Comparison of ENCODE assay signal across 9 mouse cellular contexts in genomic region chr2:92390206-92390930, GRCm38 (mm10). TPM values are rescaled to one million over a fixed set of nuclear protein-coding genes. Genes with fewer than 3 reads are reported as not detected.
DNase-seq lines count a peak whose midpoint lies in the region; ATAC-seq and TF ChIP-seq lines count a peak whose summit lies in the region.
"Had no signal": no experiment of that assay in that cellular context is flagged by ENCODE, and none has a peak within 500 bp of the region (broad histone marks: within the 10 kb centered on the region; RNA-seq: fewer than 3 reads in every experiment).

No protein-coding gene starts in this region.

- 41% methylated on average over 6 of the region's 6 CpGs for WGBS in cerebellum, adult 2 months
- 78% methylated on average over 6 of the region's 6 CpGs for WGBS in stomach, embryonic 14.5 days
- 66% methylated on average over 6 of the region's 6 CpGs for WGBS in stomach, postnatal 0 days
- 67% methylated on average over 6 of the region's 6 CpGs for WGBS in stomach, embryonic 15.5 days
- WGBS in liver, postnatal 0 days (ENCODE audit: insufficient replicate concordance) = 57% methylated on average over 6 of the region's 6 CpGs

- no peak for TF ChIP-seq CTCF in cerebellum, adult 2 months (IDR thresholded peaks at IDR 0.05; ENCODE audit: borderline replicate concordance, insufficient read depth, low read depth, low read length)
- TF ChIP-seq CTCF in stomach, postnatal 0 days (IDR thresholded peaks at IDR 0.05; ENCODE audit: low read depth) = no peak
- TF ChIP-seq CTCF in liver, postnatal 0 days (IDR thresholded peaks at IDR 0.05; ENCODE audit: low read depth) = no peak

- H3K27ac ChIP-seq in cerebellum, adult 2 months (ENCODE audit: insufficient read depth, low read length) = peak overlapping the region; percentile 18; the same call in 1 of the 2 replicates
- H3K27ac ChIP-seq in stomach, embryonic 14.5 days (ENCODE audit: low read length) = no peak overlapping the region
- no peak overlapping the region for H3K27ac ChIP-seq in stomach, postnatal 0 days (replicated peaks)
- peak overlapping the region; percentile 76; the same call in 1 of the 2 replicates for H3K27ac ChIP-seq in stomach, embryonic 15.5 days
- H3K27ac ChIP-seq in liver, postnatal 0 days (ENCODE audit: low read depth) = no peak overlapping the region

- H3K27me3 ChIP-seq in cerebellum, adult 2 months (ENCODE audit: control insufficient read depth, insufficient read depth, low read length) = no peaks in the 10 kb centered on the region
- H3K27me3 ChIP-seq in stomach, embryonic 14.5 days (ENCODE audit: control insufficient read depth, insufficient read depth, low read length) = no peaks in the 10 kb centered on the region
- no peaks in the 10 kb centered on the region for H3K27me3 ChIP-seq in stomach, postnatal 0 days (ENCODE audit: control insufficient read depth, insufficient read depth, low read length)
- no peaks in the 10 kb centered on the region for H3K27me3 ChIP-seq in stomach, embryonic 15.5 days (replicated peaks)
- peaks cover 44% of the 10 kb centered on the region for H3K27me3 ChIP-seq in liver, postnatal 0 days (ENCODE audit: insufficient read depth, low read length)

- H3K4me2 ChIP-seq in stomach, embryonic 14.5 days (replicated peaks; ENCODE audit: low read depth, low read length) = peak overlapping the region; percentile 82; the same call in 1 of the 2 replicates
- H3K4me2 ChIP-seq in stomach, postnatal 0 days (replicated peaks; ENCODE audit: low read depth) = no peak overlapping the region
- no peak overlapping the region for H3K4me2 ChIP-seq in stomach, embryonic 15.5 days
- H3K4me2 ChIP-seq in liver, postnatal 0 days (ENCODE audit: low read depth, low read length) = no peak overlapping the region

- no peaks in the 10 kb centered on the region for H3K9me3 ChIP-seq in stomach, embryonic 14.5 days (ENCODE audit: control insufficient read depth, low read depth, low read length)
- no peaks in the 10 kb centered on the region for H3K9me3 ChIP-seq in stomach, postnatal 0 days (ENCODE audit: control insufficient read depth, low read length)
- no peaks in the 10 kb centered on the region for H3K9me3 ChIP-seq in stomach, embryonic 15.5 days
- no peaks in the 10 kb centered on the region for H3K9me3 ChIP-seq in liver, postnatal 0 days (ENCODE audit: low read length)

- peaks cover 71% of the 10 kb centered on the region for H3K4me1 ChIP-seq in cerebellum, adult 2 months (ENCODE audit: control insufficient read depth, insufficient read depth, low read length)
- H3K4me1 ChIP-seq in stomach, embryonic 14.5 days (ENCODE audit: control insufficient read depth, insufficient read depth, low read length) = peaks cover 38% of the 10 kb centered on the region
- 0 out of 2 replicates have a peak, but pooled peaks cover 3% of the 10 kb centered on the region for H3K4me1 ChIP-seq in stomach, postnatal 0 days (replicated peaks; ENCODE audit: control insufficient read depth, insufficient read depth)
- peaks cover 50% of the 10 kb centered on the region for H3K4me1 ChIP-seq in stomach, embryonic 15.5 days
- peaks cover 15% of the 10 kb centered on the region; the same call in 1 of the 2 replicates for H3K4me1 ChIP-seq in liver, postnatal 0 days (ENCODE audit: insufficient read depth)

- no peak overlapping the region for H3K9ac ChIP-seq in stomach, embryonic 14.5 days (replicated peaks; ENCODE audit: low read depth, low read length)
- H3K9ac ChIP-seq in stomach, postnatal 0 days (ENCODE audit: low read length) = no peak overlapping the region
- no peak overlapping the region for H3K9ac ChIP-seq in stomach, embryonic 15.5 days
- no peak overlapping the region for H3K9ac ChIP-seq in liver, postnatal 0 days (replicated peaks)
- H3K9ac ChIP-seq: lung, embryonic 14.5 days had no signal

- DNase-seq in cerebellum, adult 2 months = peak in 1 of 2 experiments; percentile 65
- no peak for DNase-seq in cerebellum, adult 9-10 months
- no peak for DNase-seq in stomach, postnatal 0 days (ENCODE audit: low spot score)
- DNase-seq in lung, postnatal 10 days = peak; percentile 58
- no peak for DNase-seq in ovary, postnatal 10 days (ENCODE audit: low spot score)
- no peak for DNase-seq in liver, postnatal 0 days
- DNase-seq: lung, embryonic 14.5 days had no signal

- H3K4me3 ChIP-seq in cerebellum, adult 2 months (replicated peaks; ENCODE audit: insufficient read depth, low read depth, low read length) = no peak overlapping the region
- no peak overlapping the region for H3K4me3 ChIP-seq in stomach, embryonic 14.5 days (ENCODE audit: low read depth, low read length)
- no peak overlapping the region for H3K4me3 ChIP-seq in stomach, postnatal 0 days (ENCODE audit: low read depth, low read length)
- 0 out of 2 replicates have a peak overlapping the region, but pooled peaks have one; percentile 65 for H3K4me3 ChIP-seq in stomach, embryonic 15.5 days (replicated peaks)
- H3K4me3 ChIP-seq in liver, postnatal 0 days (ENCODE audit: low read depth, low read length) = no peak overlapping the region

- TF ChIP-seq POLR2A in cerebellum, adult 2 months (IDR thresholded peaks at IDR 0.05; ENCODE audit: borderline replicate concordance, insufficient read depth, low read length) = no peak

- peaks cover 10% of the 10 kb centered on the region for H3K36me3 ChIP-seq in stomach, embryonic 14.5 days (ENCODE audit: control insufficient read depth, insufficient read depth, low read length)
- H3K36me3 ChIP-seq in stomach, postnatal 0 days (ENCODE audit: control insufficient read depth, insufficient read depth, low read length) = peaks cover 2% of the 10 kb centered on the region; the same call in 1 of the 2 replicates
- H3K36me3 ChIP-seq in stomach, embryonic 15.5 days = peaks cover 5% of the 10 kb centered on the region; the same call in 1 of the 2 replicates
- no peaks in the 10 kb centered on the region for H3K36me3 ChIP-seq in liver, postnatal 0 days (replicated peaks; ENCODE audit: insufficient read depth, low read length)

- no peak for TF ChIP-seq EP300 in stomach, postnatal 0 days (optimal IDR thresholded peaks at IDR 0.05)
- TF ChIP-seq EP300 in liver, postnatal 0 days (IDR thresholded peaks at IDR 0.05; ENCODE audit: low read depth) = no peak

- no peak for ATAC-seq in stomach, embryonic 14.5 days (ENCODE audit: insufficient number of reproducible peaks, insufficient read depth, low FRiP score, low read depth)
- ATAC-seq in stomach, postnatal 0 days (ENCODE audit: low FRiP score, low TSS enrichment) = no peak
- no peak for ATAC-seq in stomach, embryonic 15.5 days (ENCODE audit: insufficient read depth, low FRiP score, low read depth)
- ATAC-seq in liver, postnatal 0 days = no peak

RNA-seq across cellular contexts. Expression of gene 1700029I15Rik, which starts 8.0 kb away (rescaled TPM):
- polyA plus RNA-seq in cerebellum, adult 2 months (2012; rRNA removed) = 6.4 and 6.9 TPM in 2 replicates
- polyA plus RNA-seq in stomach, embryonic 14.5 days (2014; fragmentation: Nextera tagmentation; extraction: Ambion mirVana) = 1.4 and 2.6 TPM in 2 replicates
- polyA plus RNA-seq in stomach, postnatal 0 days (2015; fragmentation: Nextera tagmentation; extraction: Ambion mirVana) = 1.7 and 2.3 TPM in 2 replicates
- 3.4 and 4.0 TPM in 2 replicates for polyA plus RNA-seq in stomach, embryonic 15.5 days (2015; fragmentation: Nextera tagmentation; extraction: Ambion mirVana)
- polyA plus RNA-seq in liver, postnatal 0 days (2015; fragmentation: Nextera tagmentation; extraction: Ambion mirVana) = 1.9 and 2.1 TPM in 2 replicates

RNA-seq across cellular contexts. Expression of gene Mapk8ip1, which starts 10.7 kb away (rescaled TPM):
- polyA plus RNA-seq in cerebellum, adult 2 months (2012; rRNA removed) = 349 TPM in 2 replicates
- polyA plus RNA-seq in stomach, embryonic 14.5 days (2014; fragmentation: Nextera tagmentation; extraction: Ambion mirVana) = 11.3 and 12.7 TPM in 2 replicates
- polyA plus RNA-seq in stomach, postnatal 0 days (2015; fragmentation: Nextera tagmentation; extraction: Ambion mirVana) = 10.3 and 12.5 TPM in 2 replicates
- polyA plus RNA-seq in stomach, embryonic 15.5 days (2015; fragmentation: Nextera tagmentation; extraction: Ambion mirVana) = 23.4 and 24.6 TPM in 2 replicates
- 2.6 and 2.8 TPM in 2 replicates for polyA plus RNA-seq in liver, postnatal 0 days (2015; fragmentation: Nextera tagmentation; extraction: Ambion mirVana)

RNA-seq across cellular contexts. Expression of gene Large2, which starts 15.7 kb away (rescaled TPM):
- polyA plus RNA-seq in cerebellum, adult 2 months (2012; rRNA removed) = 0.62 and 1.4 TPM in 2 replicates
- polyA plus RNA-seq in stomach, embryonic 14.5 days (2014; fragmentation: Nextera tagmentation; extraction: Ambion mirVana) = 14.8 and 14.9 TPM in 2 replicates
- 8.7 and 9.4 TPM in 2 replicates for polyA plus RNA-seq in stomach, postnatal 0 days (2015; fragmentation: Nextera tagmentation; extraction: Ambion mirVana)
- 13.4 and 13.9 TPM in 2 replicates for polyA plus RNA-seq in stomach, embryonic 15.5 days (2015; fragmentation: Nextera tagmentation; extraction: Ambion mirVana)
- 2.7 and 3.5 TPM in 2 replicates for polyA plus RNA-seq in liver, postnatal 0 days (2015; fragmentation: Nextera tagmentation; extraction: Ambion mirVana)

RNA-seq across cellular contexts. Expression of gene Pex16, which starts 15.9 kb away (rescaled TPM):
- 60.7 and 63.5 TPM in 2 replicates for polyA plus RNA-seq in cerebellum, adult 2 months (2012; rRNA removed)
- 20.0 and 23.2 TPM in 2 replicates for polyA plus RNA-seq in stomach, embryonic 14.5 days (2014; fragmentation: Nextera tagmentation; extraction: Ambion mirVana)
- 33.5 and 38.3 TPM in 2 replicates for polyA plus RNA-seq in stomach, postnatal 0 days (2015; fragmentation: Nextera tagmentation; extraction: Ambion mirVana)
- polyA plus RNA-seq in stomach, embryonic 15.5 days (2015; fragmentation: Nextera tagmentation; extraction: Ambion mirVana) = 28.0 and 28.6 TPM in 2 replicates
- polyA plus RNA-seq in liver, postnatal 0 days (2015; fragmentation: Nextera tagmentation; extraction: Ambion mirVana) = 90.6 and 95.6 TPM in 2 replicates

RNA-seq across cellular contexts. Expression of gene Cry2, which starts 43.5 kb away (rescaled TPM):
- polyA plus RNA-seq in cerebellum, adult 2 months (2012; rRNA removed) = 79.4 and 81.8 TPM in 2 replicates
- 24.2 and 25.7 TPM in 2 replicates for polyA plus RNA-seq in stomach, embryonic 14.5 days (2014; fragmentation: Nextera tagmentation; extraction: Ambion mirVana)
- 14.8 and 17.3 TPM in 2 replicates for polyA plus RNA-seq in stomach, postnatal 0 days (2015; fragmentation: Nextera tagmentation; extraction: Ambion mirVana)
- polyA plus RNA-seq in stomach, embryonic 15.5 days (2015; fragmentation: Nextera tagmentation; extraction: Ambion mirVana) = 19.2 and 23.6 TPM in 2 replicates
- polyA plus RNA-seq in liver, postnatal 0 days (2015; fragmentation: Nextera tagmentation; extraction: Ambion mirVana) = 9.6 and 11.9 TPM in 2 replicates

Comparison
In these comparisons a context has a peak if more than half of its experiments do, and no peak if none do; other contexts are left out.
1. H3K27ac ChIP-seq: peak in cerebellum, adult 2 months (single experiment) and stomach, embryonic 15.5 days (single experiment); none in stomach, embryonic 14.5 days (single experiment), stomach, postnatal 0 days (single experiment) and liver, postnatal 0 days (single experiment).
2. RNA of gene Mapk8ip1, which starts 10.7 kb away (polyA plus RNA-seq): 349 TPM in cerebellum, adult 2 months; 23.4 to 24.6 TPM in stomach, embryonic 15.5 days, 11.3 to 12.7 TPM in stomach, embryonic 14.5 days, 10.3 to 12.5 TPM in stomach, postnatal 0 days and 2.6 to 2.8 TPM in liver, postnatal 0 days; every median in the first group is over 10 times any median in the second.